Mouse (Mus musculus): ENCODE measurements around the gene Ocel1. TPM values are rescaled to one million over a fixed set of nuclear protein-coding genes. Genes with fewer than 3 reads are reported as not detected.

The Ocel1 gene
- total RNA-seq, 1 experiment from 2014 or later, result 14.6 TPM

Other genes with a start within 250 kb of the Ocel1 start
- gene Myo9b, start 98.6 kb upstream of the Ocel1 start, total RNA-seq (2017), result 43.6 and 45.6 TPM in 2 replicates
- 45.8 and 54.6 TPM in 2 replicates for gene Haus8, start 98.4 kb upstream of the Ocel1 start, total RNA-seq (2017)
- gene Use1, start 4.5 kb upstream of the Ocel1 start, total RNA-seq (2017), result 178 and 190 TPM in 2 replicates
- 1.7 and 15.0 TPM in 2 replicates for gene Nr2f6, start 10.7 kb downstream of the Ocel1 start, total RNA-seq (2017)
- not detected in 2 replicates for gene Ushbp1, start 24.5 kb downstream of the Ocel1 start, total RNA-seq (2017)
- gene Babam1, start 25.6 kb downstream of the Ocel1 start, total RNA-seq (2017), result 71.4 and 85.8 TPM in 2 replicates
- 7.1 and 14.8 TPM in 2 replicates for gene Ankle1, start 34.7 kb downstream of the Ocel1 start, total RNA-seq (2017)
- gene Abhd8, start 92.4 kb downstream of the Ocel1 start, total RNA-seq (2017), result 19.8 and 20.7 TPM in 2 replicates
- gene Mrpl34, start 93.7 kb downstream of the Ocel1 start, total RNA-seq (2017), result 35.8 and 61.7 TPM in 2 replicates
- gene Dda1, start 97.9 kb downstream of the Ocel1 start, total RNA-seq (2017), result 15.8 and 18.9 TPM in 2 replicates
- 6.7 and 9.2 TPM in 2 replicates for gene Ano8, start 114.7 kb downstream of the Ocel1 start, total RNA-seq (2017)
- gene Gtpbp3, start 116.8 kb downstream of the Ocel1 start, total RNA-seq (2017), result 8.8 and 14.1 TPM in 2 replicates
- gene Plvap, start 140.5 kb downstream of the Ocel1 start, total RNA-seq (2017), result 0.38 TPM in 1 of 2 replicates, not detected in the other
- not detected in 2 replicates for gene Ccdc194, start 154.4 kb downstream of the Ocel1 start, total RNA-seq (2017)
- gene Bst2, start 166.2 kb downstream of the Ocel1 start, total RNA-seq (2017), result 65.1 and 74.2 TPM in 2 replicates
- 37.2 and 60.0 TPM in 2 replicates for gene Mvb12a, start 171.6 kb downstream of the Ocel1 start, total RNA-seq (2017)
- gene Tmem221, start 187.6 kb downstream of the Ocel1 start, total RNA-seq (2017), result 0.38 TPM in 1 of 2 replicates, not detected in the other
- 0.40 and 0.50 TPM in 2 replicates for gene Nxnl1, start 195.3 kb downstream of the Ocel1 start, total RNA-seq (2017)
- gene Slc27a1, start 197.6 kb downstream of the Ocel1 start, total RNA-seq (2017), result 13.3 and 16.6 TPM in 2 replicates
- 51.4 and 93.2 TPM in 2 replicates for gene Pgls, start 220.9 kb downstream of the Ocel1 start, total RNA-seq (2017)
- gene Fam129c, start 226.3 kb downstream of the Ocel1 start, total RNA-seq (2017), result 1.0 and 9.7 TPM in 2 replicates
- 53.6 and 78.4 TPM in 2 replicates for gene Colgalt1, start 239.7 kb downstream of the Ocel1 start, total RNA-seq (2017)